Mouse (Mus musculus) kidney, adult 8-10 months (tissue): ENCODE results near the gene Pla2g2f.
A peak's percentile ranks its signal among the peaks of the same experiment; 100 is the strongest.

ENCODE experiments used
- DNase-seq, 2 experiments: peaks; one replicate each; pipeline ENCODE4 v3.0.0; 2022

Pla2g2f gene

DNA sequence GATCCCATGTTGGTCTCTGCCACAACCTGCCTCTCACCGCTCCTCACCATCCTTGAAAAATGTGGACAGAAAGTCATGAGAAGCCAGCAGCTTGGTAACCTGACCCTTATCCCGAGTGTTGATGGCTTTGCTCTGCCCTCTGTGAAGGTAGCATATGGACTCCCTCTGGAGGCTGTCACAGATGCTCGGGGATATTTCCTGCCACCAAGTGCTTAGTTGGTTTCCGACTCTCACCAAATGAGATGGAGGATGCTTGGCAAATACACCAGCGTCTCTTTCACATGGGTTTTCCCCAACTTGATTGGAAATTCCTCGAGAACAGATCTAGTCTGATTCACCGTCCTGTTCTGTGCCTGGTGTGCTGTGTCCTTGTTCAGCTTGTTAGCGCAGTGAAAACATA lies 44.8 kb downstream of the Pla2g2f start:
- DNase-seq: no peak

DNA sequence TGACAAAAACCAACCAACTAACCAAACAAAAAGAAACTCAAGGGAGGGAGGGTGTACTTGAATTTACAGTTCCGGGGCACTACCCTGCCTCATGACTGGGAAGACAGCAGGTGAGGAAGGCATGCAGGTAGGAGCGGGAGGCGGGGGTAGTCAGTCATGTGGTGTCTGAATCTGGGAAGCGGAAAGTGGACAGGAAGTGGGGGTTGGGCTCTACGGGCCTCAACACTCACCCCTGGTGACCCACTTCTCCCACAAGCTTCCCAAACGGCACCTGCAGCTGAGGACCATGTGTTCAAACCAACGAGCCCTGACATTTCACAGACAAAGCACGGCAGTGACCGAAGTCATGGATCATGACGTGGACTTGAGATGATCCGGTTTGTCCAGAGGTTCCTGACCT lies 45.3 kb downstream of the Pla2g2f start:
- DNase-seq: no peak

DNA sequence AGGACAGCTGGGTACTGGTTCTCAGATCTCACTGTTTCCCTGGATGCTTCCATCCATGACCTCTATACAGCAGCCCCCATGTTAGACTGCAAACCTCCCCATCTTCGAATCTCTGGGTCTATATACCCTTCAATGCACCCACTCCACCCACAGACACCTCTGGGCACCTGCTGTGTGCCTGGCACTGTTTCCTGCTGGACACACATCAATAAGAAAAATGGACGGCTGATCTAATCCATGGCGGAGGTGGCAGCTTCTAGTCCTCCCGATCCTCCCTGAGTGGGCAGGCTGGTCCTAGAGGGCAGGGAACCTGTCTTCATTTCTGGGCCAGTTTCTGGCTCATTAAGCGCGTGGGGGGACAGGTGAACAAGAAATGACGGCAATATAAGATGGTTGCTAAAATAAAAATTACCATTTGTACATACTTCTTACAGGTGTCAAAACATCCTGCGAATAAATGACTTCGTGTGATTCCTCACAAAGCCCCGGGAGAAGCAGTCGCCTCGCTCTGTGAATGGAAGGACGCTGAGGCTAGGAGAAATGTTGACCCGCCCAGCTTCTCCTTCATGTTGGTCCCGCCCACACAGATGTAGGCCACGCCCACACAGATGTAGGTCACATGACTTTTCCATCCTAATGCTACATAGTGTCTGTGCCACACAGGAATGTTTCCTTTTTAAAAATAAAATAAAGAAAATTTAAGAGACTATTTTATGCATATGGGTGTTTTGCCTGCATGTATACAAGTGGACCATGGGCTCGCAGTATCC lies 46.2 kb downstream of the Pla2g2f start:
- DNase-seq: no peak

DNA sequence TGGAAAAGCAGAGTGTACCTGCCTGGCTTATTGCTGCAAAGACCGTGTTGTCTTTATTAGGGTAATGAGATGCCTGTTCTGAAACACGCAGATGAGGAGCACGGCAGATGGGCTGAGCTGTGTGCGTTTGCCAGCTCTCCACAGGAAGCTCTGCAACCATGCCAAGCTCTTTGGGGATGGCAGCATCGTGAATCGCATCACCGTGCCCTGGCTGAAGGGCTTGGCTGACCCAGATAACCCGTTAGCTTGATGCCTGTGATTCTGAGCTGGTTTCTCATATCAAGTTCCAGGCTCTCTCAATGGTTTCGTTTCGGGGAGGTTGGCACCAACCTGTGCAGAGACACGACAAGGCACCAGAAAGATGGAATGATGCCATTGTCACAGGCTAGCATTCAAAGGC lies 46.8 kb downstream of the Pla2g2f start:
- DNase-seq: no peak

DNA sequence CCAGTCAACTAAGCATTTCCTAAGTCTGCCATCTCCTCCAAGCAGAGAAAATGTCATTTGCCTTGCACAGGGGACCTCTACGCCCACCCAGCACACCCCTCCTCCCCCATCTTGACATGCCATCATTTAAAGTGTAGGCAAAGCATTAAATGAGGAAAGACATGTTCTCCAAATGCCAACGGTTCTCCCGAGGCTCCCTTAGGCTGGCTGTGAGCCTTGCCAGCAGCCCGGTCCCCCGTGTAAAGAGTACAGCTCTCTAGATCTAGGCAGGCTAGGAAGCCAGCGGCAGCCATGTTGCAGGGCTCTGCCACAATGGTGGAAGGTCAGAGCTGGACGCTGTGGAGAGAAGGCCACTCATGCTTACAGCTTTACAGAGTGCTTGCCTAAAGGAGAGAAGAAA lies 47.5 kb downstream of the Pla2g2f start:
- no peak for DNase-seq

DNA sequence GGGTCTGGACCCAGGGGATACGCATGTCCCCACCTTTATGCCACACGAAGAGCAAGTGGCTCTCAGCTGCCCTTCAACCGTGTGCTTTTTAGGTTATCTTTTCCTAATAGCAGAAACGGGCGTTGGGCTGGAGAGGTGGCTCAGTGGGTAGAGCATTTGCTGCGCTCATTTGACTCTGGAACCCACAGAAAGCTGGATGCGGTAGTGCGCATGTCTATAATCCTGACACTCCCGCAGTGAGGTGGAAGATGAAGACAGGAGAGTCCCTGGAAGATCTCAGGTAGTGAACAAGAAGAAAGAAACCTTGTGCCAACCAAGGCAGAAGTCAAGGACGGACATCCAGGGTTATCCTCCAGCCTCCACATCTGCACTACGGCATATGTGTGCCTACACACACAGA lies 48.2 kb downstream of the Pla2g2f start:
- no peak for DNase-seq

DNA sequence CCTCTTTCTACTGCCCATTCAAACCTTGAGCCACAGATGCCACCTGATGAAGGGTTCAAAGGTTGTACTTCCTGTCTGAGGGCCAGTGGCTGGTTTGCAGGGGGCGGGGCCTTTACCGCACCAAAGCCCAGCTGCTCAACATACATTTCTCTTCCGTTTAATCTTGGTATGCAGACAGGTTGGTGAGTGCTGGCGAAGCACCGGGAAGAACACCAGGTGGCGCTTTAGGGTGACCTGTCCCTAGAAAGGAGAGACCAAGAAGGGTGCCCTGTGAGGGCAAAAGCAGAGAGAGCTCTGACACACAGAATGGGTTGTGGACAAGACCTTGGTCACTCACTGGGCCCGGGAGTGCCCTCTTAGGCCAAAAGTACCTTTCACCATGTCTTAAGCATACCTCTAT lies 48.8 kb downstream of the Pla2g2f start:
- DNase-seq: peak; percentile 55 to 78

DNA sequence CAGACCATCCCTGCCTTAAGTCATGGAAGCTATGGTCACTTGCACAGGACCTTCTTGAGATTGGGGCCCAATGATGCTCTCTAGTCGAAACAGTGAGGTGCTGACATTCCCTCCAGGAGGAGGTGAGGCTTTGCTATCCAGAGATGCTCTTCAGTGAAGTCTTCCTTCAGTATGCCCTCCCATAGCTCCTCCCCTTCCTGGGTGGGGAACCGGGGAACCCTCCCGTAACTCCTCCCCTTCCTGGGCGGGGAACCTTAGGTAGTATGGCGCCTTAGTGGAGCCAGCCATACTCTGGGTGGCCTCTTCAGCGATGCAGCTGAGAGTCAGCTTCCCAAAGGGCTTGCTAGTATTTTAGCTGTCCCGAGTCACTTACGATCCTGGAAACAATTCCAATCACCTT lies 50.8 kb downstream of the Pla2g2f start:
- no peak for DNase-seq

DNA sequence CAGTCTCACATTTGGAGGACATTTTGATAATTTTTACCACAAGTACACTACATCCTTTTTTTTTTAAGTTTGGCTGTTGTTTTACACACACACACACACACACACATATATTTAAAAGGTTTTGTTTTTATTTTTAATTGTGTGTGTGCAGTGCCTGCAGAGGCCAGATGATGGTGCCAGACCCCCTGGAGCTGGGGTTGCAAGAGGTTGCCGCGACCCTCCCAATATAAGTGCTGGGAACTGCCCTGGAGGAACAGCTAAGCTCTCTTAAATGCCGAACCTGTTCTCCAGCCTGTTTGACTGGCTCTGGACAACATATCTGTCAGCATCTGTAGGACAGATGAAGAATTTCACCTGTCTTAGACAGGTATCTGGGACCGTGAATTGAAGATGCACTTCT lies 53.3 kb downstream of the Pla2g2f start:
- DNase-seq: no peak

DNA sequence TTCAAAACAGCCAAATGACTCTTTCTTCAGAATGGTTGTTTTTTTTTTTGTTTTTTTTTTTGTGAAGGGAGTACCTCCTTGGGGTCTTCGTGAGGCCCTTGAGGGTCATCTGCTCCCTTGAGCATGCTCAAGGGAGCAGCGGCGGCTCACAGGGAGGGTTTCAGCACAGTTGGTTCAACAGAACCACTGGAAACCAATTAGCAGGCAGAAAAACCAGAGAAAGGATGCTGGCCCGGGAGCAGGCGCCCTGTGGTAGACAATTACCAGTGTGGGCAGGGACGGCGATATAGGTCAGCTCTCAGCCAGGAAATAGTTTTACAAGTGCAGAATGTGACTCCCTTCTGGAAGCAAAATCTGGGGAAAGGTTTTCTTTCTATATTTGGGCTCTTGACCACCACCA lies 53.8 kb downstream of the Pla2g2f start:
- no peak for DNase-seq

DNA sequence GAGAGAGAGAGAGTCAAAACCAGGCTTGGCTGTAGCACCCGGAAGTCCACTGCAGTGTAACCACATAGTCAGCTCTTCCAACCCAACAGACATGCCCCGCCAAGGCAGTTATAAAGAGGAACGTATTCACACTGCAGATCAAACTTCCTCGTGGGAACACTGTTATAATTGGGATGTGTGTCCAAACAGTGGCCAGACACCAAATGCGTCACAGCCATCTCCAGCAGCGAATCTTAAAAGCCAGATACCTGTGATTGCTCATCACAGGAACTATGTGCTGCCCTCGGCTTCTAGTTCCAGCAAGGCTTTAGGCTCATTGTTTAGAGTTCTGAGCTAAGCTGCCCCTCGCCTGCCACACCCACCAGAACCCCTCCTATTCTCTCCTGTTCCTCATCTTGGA lies 54.9 kb downstream of the Pla2g2f start:
- no peak for DNase-seq

DNA sequence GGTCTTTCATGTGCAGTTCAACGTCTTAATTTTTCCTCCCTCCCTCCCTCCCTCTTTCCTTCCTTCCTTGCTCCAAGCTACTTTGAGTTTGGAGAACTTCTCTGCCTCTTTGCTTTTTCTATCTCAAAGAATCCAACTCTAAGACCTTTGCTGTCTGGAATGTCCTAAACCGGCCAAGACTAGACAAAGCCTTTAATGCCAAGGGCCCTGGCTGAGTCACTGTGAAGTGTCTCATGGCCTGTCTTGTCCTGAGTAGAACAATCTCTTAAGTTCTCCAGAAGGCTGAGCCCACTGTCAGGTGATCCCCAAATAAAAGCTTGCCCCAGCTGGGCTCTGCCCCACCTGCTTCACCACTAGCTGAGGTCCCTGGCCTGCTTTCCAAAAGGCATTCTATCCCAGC lies 55.4 kb downstream of the Pla2g2f start:
- no peak for DNase-seq

DNA sequence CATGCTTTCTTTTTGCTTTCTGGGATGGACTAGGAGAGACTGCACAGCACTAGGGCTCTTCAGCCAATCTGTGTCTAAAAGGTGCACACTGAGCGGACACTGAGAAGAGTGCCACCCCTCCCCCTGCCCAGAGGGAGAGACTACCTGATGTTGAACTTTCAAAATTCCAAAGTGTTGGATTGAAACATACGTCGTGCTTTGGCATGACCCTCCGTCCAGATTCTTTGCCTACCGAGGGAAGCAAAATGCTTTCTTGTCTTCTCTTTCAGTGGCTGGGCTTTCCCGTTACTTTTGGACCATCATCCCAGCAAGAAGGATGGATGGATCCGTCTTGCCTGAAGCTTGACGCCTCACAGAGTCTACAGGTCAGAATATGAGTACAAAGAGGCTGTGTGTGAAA lies 56.3 kb downstream of the Pla2g2f start:
- DNase-seq: no peak
